Mouse (Mus musculus) cortical plate, adult 2 months (tissue): ENCODE measurements at regions not wholly inside any gene's neighbourhood (a gene's known extent, or its start where the extent isn't known, plus 50 kb on each side); places are given as distances from the start of the nearest gene placed in this dataset.

Experiments used
- H3K27ac ChIP-seq: fragments of 200-500 bp; 2 replicates; pipeline ENCODE4 v1.5.1; 2012; ENCODE audit warnings: low read length, control low read depth, inconsistent platforms; ENCODE audit not compliant: insufficient read depth
- H3K4me1 ChIP-seq: fragments of 200-500 bp; 2 replicates; pipeline ENCODE4 v1.6.1; 2011; ENCODE audit warnings: low read length; ENCODE audit not compliant: control insufficient read depth, insufficient read depth
- H3K4me3 ChIP-seq: fragments of 200-500 bp; 2 replicates; pipeline ENCODE4 v1.5.1; 2011; ENCODE audit warnings: mild to moderate bottlenecking, low read length, control low read depth; ENCODE audit not compliant: insufficient read depth
- CTCF ChIP-seq: fragments of 200-500 bp; IDR thresholded peaks from 2 replicates; pipeline ENCODE4 v1.5.1; 2011; ENCODE audit warnings: mild to moderate bottlenecking, control low read depth, low read length; ENCODE audit not compliant: insufficient read depth; ENCODE audit errors: extremely low read depth
- POLR2A ChIP-seq: fragments of 200-500 bp; IDR thresholded peaks from 2 replicates; pipeline ENCODE4 v1.6.1; 2011; ENCODE audit warnings: mild to moderate bottlenecking, low read length, control low read depth; ENCODE audit not compliant: insufficient read depth; ENCODE audit errors: extremely low read depth

DNA sequence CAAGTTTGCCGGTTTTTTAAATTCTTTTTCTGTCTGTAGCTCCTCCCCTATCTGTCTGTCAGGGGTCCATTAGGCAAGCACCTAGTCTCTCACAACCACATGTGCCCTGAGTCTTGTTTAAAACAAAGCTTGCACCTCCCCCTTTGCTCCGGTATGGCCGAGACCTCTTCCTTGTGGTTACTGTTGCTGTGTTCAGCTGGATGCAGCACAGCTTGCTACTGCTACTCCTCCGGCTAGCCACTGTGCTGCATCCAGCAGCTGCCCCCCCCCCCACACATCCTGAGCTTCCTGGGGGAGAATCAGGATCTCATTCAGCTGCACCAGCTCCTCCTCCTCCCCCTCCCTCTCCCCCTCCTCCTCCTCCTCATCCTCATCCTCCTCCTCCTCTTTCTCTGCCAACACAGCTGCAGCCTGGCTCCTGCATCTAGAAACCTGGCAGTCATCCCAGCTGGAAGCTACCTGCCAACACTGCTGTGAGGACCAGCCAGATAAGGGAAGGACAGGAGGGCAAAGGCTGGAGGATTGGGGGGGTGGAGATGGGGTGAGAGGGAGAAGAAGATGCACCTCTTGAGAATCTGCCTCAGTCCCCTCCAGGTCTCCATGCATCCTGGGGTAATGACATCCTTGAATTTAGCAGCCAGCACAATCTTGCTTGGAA is 114.8 kb upstream of the Tmem260 start:
- Histone ChIP-seq H3K27ac (peak overlapping the region; percentile 2; the same call in 1 of the 2 replicates), H3K4me1 (peaks cover 6% of the 10 kb centered on the region; the same call in 1 of the 2 replicates), H3K4me3 (no peak overlapping the region)
- TF ChIP-seq POLR2A (no peak), CTCF (no peak)

DNA sequence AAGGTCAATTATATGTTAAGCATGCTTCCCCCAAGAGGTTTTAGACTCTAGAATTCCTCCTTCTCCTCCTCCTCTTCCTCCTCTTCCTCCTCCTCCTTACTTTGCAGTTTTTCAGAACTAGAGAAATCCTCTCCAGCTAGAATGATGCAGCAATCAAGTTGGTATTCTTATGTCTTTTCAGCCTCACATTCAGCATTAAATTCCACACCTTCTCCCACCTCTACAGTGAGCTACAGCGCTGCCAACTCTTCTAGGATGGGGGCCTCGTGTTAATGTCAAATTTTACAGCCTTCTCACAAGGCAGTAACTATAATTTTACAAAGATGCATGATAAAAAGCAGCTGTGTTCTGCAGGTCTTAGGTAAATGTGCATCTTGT is 114.3 kb upstream of the Tmem260 start:
- Histone ChIP-seq H3K4me3 (no peak overlapping the region), H3K27ac (peak overlapping the region; percentile 2; the same call in 1 of the 2 replicates), H3K4me1 (peaks cover 6% of the 10 kb centered on the region; the same call in 1 of the 2 replicates)
- no peak for TF ChIP-seq POLR2A
- TF ChIP-seq CTCF: no peak

DNA sequence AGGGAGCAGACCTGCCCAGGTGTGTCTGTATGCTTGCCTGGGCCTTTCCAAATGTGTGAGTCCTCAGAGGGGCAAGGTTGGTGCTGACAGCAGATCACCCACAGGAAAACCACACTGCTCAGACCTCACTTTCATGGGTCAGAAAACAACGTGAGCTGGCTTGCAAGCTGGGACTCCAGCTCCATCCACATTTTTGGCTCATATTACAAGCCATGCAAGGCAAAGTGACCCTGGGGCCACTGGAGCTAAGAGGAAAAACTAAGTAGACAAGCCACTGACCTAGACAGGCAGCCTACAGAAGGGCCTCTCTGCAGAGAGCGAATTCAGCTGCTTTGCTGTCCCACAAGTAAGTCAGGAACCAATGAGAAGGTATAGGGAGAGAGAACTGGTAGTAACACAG is 113.7 kb upstream of the Tmem260 start:
- Histone ChIP-seq H3K4me3 (no peak overlapping the region), H3K27ac (no peak overlapping the region), H3K4me1 (peaks cover 6% of the 10 kb centered on the region; the same call in 1 of the 2 replicates)
- TF ChIP-seq POLR2A (no peak), CTCF (no peak)

DNA sequence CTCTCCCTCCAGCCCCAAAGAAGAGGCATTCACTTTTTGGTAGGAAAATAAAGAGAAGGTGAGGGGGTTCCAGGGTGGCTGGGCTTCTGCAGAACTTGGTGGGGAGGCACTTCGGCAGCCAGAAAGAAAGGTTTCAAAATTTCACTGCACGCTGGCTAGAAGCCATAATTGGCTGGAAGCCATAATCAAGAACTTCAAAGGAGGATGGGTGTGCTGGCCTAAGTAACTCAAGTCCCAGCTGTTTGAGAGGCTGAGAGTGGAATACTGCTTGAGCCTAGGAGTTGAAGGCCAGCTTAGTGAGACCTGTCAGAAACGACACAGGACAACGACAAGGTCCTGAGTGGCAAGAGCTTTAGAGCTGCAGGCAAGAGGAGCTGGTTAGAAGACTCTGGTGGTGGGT is 113.3 kb upstream of the Tmem260 start:
- no peak overlapping the region for H3K4me3 ChIP-seq
- TF ChIP-seq POLR2A (no peak), CTCF (no peak)
- peaks cover 6% of the 10 kb centered on the region; the same call in 1 of the 2 replicates for H3K4me1 ChIP-seq
- no peak overlapping the region for H3K27ac ChIP-seq

DNA sequence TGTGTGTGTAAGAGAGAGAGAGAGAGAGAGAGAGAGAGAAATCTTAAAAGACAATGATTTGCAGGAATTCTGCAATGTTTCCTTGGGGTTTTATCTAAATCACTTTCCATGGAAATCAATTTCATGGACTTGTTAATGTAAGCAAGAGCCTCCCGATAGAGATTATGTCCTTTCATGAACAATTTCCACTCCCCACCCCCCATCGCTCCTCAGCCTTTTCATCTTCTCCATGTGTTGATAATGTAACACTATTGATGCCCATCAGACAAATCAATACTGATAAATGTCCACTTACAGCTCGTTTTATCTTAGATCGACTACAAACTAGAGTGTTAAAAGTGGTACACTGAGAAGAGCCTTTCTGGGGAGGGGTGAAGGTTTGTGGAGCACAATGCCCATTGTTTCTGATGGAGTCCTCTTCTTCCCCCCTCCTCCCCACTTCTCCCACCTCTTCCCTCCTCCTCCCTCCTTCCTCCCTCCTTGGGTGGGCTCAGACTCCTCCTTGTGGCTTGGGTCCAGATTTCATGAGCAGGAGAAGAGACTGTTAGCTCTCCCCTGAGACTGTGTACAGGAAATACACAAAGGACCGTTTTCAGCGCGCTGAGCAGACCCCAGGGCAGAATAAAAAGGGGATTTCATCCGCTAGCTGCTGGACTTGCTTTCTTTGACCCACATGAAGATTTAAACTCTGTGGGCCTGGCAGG is 111.7 kb upstream of the Tmem260 start:
- Histone ChIP-seq H3K4me1 (peaks cover 6% of the 10 kb centered on the region; the same call in 1 of the 2 replicates), H3K4me3 (no peak overlapping the region), H3K27ac (no peak overlapping the region)
- TF ChIP-seq POLR2A: no peak
- no peak for TF ChIP-seq CTCF

DNA sequence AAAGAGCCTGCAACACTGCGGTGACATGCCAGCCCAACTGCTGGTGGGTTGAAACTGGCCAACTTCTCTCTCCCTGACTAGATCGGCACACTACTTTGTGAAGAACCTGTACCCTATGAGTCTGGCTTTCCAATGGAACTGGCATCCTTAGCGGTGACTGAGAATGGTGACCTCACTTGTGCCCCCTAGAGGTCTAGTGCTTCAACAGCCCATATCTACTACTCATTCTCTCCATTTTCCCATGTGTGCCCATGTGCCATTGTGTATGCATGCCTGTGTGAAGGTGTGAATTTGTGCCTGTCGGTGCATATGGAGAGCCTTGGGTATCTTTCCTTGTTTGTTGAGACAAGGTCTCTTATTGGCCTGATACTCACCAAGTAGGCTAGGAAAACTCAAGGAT is 106.5 kb upstream of the Tmem260 start:
- no peak overlapping the region for H3K27ac ChIP-seq

DNA sequence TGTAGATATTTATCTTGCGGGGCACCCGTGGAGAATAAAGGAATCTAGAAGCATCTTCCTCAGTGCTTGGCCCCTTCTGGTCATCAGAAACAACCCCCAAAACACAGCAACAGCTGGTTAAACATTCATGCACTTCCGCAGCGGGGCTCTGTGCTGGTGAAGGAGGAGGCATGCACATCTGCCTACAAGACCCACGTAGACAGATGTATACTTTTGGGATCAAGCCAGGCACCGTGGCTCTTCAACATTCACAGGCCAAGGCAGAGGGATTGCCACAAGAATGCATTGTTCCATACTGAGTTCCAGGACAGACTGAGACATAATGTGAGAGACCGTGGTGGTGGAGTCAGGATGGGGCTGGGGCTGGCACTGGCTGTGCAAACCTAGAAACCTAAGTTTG is 103.0 kb upstream of the Tmem260 start:
- no peak overlapping the region for H3K27ac ChIP-seq
- H3K4me1 ChIP-seq: no peaks in the 10 kb centered on the region
- H3K4me3 ChIP-seq: no peak overlapping the region
- no peak for TF ChIP-seq POLR2A
- no peak for TF ChIP-seq CTCF

More for the DNA sequence above, 106.5 kb upstream of the Tmem260 start:
- Histone ChIP-seq H3K4me3 (no peak overlapping the region), H3K4me1 (no peaks in the 10 kb centered on the region)
- TF ChIP-seq CTCF: 0 out of 2 replicates have a peak, but pooled peaks have one; percentile 13
- TF ChIP-seq POLR2A: no peak

DNA sequence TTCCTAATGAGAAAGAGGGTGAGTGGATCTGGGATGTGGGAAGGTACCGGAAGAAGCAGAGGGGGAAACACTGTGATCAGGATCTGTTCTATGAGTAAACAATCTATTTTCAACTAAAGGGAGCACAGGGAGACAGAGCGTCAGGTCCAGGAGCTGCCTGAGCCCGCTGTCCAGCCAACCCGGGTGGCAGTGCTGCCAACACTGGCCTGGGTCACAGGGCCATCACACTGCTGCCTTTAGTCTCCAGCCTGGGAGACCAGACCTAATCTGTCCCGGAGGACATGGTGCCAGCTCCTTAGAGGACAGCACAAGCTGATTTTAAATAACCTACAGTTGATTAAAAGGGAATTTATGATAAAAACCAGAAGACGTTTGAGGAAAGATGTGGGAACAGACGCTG is 100.0 kb upstream of the Tmem260 start:
- no peak overlapping the region for H3K4me3 ChIP-seq
- no peak for TF ChIP-seq CTCF
- no peak for TF ChIP-seq POLR2A
- H3K4me1 ChIP-seq: no peaks in the 10 kb centered on the region
- no peak overlapping the region for H3K27ac ChIP-seq

DNA sequence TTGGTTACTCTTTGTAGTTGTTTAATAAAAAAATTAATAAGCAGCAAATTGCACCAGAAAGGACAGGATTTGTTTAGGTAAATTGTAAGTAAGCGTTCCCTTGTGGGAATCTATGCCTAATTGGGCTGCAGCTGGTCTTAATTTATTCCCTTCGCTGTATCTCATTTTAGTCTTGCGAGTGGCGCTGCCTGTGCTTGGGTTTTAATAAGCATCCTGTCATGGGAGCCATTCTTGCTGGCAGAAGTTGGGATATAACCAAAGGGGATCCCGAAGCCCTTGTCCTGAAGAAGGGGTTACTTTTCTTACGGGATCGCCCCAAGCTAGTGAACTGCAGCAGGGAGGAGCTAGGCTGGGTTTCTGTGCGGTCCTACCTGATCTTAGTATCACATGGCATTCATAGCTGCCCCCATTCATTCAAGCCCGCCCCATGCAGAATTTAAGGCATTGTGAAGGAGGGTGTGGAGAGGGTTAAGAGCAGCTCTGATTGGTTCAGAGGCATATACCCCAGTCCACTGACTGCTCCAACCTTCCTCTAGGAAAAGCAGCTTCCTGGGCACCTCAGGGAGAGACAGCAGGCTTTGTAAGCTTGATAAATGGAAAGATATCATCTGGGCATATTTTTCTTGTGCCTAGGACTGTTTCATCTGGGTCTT is 96.4 kb upstream of the Tmem260 start:
- H3K4me1 ChIP-seq: no peaks in the 10 kb centered on the region
- H3K4me3 ChIP-seq: no peak overlapping the region
- H3K27ac ChIP-seq: no peak overlapping the region
- TF ChIP-seq CTCF (no peak), POLR2A (no peak)
